Mouse (Mus musculus) kidney, adult 10 weeks (tissue): Measurements from ENCODE around the gene Sbds. TPM values are rescaled to one million over a fixed set of nuclear protein-coding genes. Genes with fewer than 3 reads are reported as not detected.

Experiments used
- polyA plus RNA-seq: library from polyadenylated mRNA; stranded (reverse); fragments of 350-450 nt; fragmentation: Illumina TruSeq; extraction: RNeasy Lipid Tissue Mini Kit (QIAGEN cat#74804); gene quantifications from one replicate; pipeline ENCODE4 v1.2.3, GENCODE M21; 2014; ENCODE audit warnings: low read depth, low replicate concordance

Sbds gene
- 88.7 TPM for polyA plus RNA-seq

DNA sequence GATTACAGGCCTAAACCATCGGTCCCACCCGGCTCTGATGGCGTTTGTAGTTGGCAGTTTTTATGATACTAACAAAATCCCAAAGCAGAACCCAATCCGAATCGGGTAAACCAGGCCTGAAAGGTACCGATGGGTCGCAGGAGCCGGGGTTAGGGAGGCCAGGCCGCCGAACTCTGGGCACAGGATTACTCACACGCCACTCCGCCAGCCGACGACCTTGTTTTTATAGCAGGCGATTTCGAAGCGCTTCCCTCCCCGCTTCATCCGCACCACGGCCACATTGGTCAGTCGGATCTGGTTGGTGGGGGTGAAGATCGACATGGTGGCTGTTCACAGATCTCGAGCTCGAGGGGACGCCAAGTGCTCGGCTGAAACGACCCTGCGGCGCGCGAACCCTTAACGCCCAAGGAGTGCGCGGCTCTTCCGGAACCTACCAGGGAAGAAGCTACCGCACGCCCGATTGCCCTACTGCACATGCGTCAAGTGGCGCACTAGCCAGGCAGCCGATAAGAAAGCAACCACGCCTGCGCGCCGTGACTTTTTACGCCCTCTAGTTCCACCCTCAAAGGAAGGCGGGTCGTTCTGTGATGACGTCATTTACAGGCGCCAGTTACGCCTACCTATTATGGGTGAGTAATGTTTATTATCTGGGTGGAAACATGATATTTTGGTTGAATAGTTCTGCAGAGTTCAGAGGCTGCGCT is at the start of gene Sbds, which contains the start of gene Tyw1:
Gene Sbds (minus strand): TSS at position 514 of the 704 bp plus-strand sequence.
Gene Tyw1 (plus strand): TSS at position 603 of the 704 bp plus-strand sequence.

GRCm38 (mm10) chr5:130216781-130217180 is 38.5 kb downstream of the Sbds start, which contains the start of gene Tmem248:
Tmem248 (plus strand) TSS chr5:130217081.

Other genes with a start within 250 kb of the Sbds start
- gene Asl, start 226.3 kb downstream of the Sbds start, polyA plus RNA-seq, result 15.5 TPM
- gene Crcp, start 226.2 kb downstream of the Sbds start, polyA plus RNA-seq, result 16.0 TPM
- gene Tpst1, start 182.2 kb downstream of the Sbds start, polyA plus RNA-seq, result 6.8 TPM
- 1.2 TPM for gene Kctd7, start 110.7 kb downstream of the Sbds start, polyA plus RNA-seq
- gene Rabgef1, start 83.7 kb downstream of the Sbds start, polyA plus RNA-seq, result 25.6 TPM
- 33.4 TPM for gene Tmem248, start 38.4 kb downstream of the Sbds start, polyA plus RNA-seq
- 1.6 TPM for gene Tyw1, start 89 bp upstream of the Sbds start, polyA plus RNA-seq
- gene Caln1, start 113.9 kb upstream of the Sbds start, polyA plus RNA-seq, result 0.08 TPM
- gene A330070K13Rik, start 129.1 kb upstream of the Sbds start, polyA plus RNA-seq, result not detected